Mouse (Mus musculus) limb, embryonic 13.5 days (tissue): ENCODE measurements around the gene Rnf187. TPM values are rescaled to one million over a fixed set of nuclear protein-coding genes. Genes with fewer than 3 reads are reported as not detected.
"Not testable (repeated sequence)": the region's sequence is repeated elsewhere in the genome, so short reads cannot be mapped to it uniquely, and the experiment has no call there.

Experiments
- ATAC-seq: fragments of 200-750 bp; cut with Nextera tagmentation; 2 replicates; pipeline ENCODE4 v1.8.0; 2017; ENCODE audit warnings: low read depth, moderate number of reproducible peaks, moderate TSS enrichment; ENCODE audit not compliant: low FRiP score
- H3K27ac ChIP-seq: fragments of 300-500 bp; sonication (generic); 2 replicates; pipeline ENCODE4 v1.5.1; 2015; ENCODE audit warnings: inconsistent platforms, mild to moderate bottlenecking, moderate library complexity
- H3K27me3 ChIP-seq: fragments of 300-500 bp; sonication (generic); 2 replicates; pipeline ENCODE4 v1.6.1; 2015; ENCODE audit warnings: mild to moderate bottlenecking, inconsistent platforms
- H3K36me3 ChIP-seq: fragments of 300-500 bp; sonication (generic); 2 replicates; pipeline ENCODE4 v1.6.1; 2015; ENCODE audit warnings: inconsistent platforms, mild to moderate bottlenecking, moderate library complexity
- H3K4me1 ChIP-seq: fragments of 300-500 bp; sonication (generic); 2 replicates; pipeline ENCODE4 v1.6.1; 2015; ENCODE audit warnings: inconsistent platforms
- H3K4me2 ChIP-seq: fragments of 300-500 bp; sonication (generic); replicated peaks from 2 replicates; pipeline ENCODE4 v1.6.1; 2015; ENCODE audit warnings: inconsistent platforms, mild to moderate bottlenecking, moderate library complexity
- H3K4me3 ChIP-seq: fragments of 300-500 bp; sonication (generic); 2 replicates; pipeline ENCODE4 v1.5.1; 2015; ENCODE audit warnings: moderate library complexity, mild to moderate bottlenecking, inconsistent platforms
- H3K9ac ChIP-seq: fragments of 300-500 bp; sonication (generic); 2 replicates; pipeline ENCODE4 v1.6.1; 2015; ENCODE audit warnings: mild to moderate bottlenecking, inconsistent platforms
- H3K9me3 ChIP-seq: fragments of 300-500 bp; sonication (generic); 2 replicates; pipeline ENCODE4 v1.6.1; 2016; ENCODE audit warnings: inconsistent platforms
- WGBS: fragments of 180-500 bp; shearing (Covaris S2); methylation state at CpG from one replicate; pipeline ENCODE4 v1.1.7; 2015; 5-methylcytosine and 5-hydroxymethylcytosine counted together
- polyA plus RNA-seq: library from polyadenylated mRNA; unstranded; fragments of >200 nt; fragmentation: Nextera tagmentation; extraction: Ambion mirVana; gene quantifications from 2 replicates; pipeline ENCODE4 v1.2.1, GENCODE M21; 2015

Gene Rnf187
- polyA plus RNA-seq, 1 experiment from 2014 or later: 245 TPM

GRCm38 (mm10) chr11:58963543-58963942 is 24.8 kb upstream of the Rnf187 start:
- ATAC-seq: no peak
- Histone ChIP-seq H3K36me3 (peaks cover 5% of the 10 kb centered on the region; the same call in 1 of the 2 replicates), H3K27ac (no peak overlapping the region), H3K4me3 (no peak overlapping the region), H3K4me2 (no peak overlapping the region), H3K9ac (no peak overlapping the region), H3K4me1 (peaks cover 12% of the 10 kb centered on the region), H3K27me3 (peaks cover 37% of the 10 kb centered on the region), H3K9me3 (peaks cover 7% of the 10 kb centered on the region)
- WGBS: 37% methylated on average over 17 of the region's 17 CpGs

DNA sequence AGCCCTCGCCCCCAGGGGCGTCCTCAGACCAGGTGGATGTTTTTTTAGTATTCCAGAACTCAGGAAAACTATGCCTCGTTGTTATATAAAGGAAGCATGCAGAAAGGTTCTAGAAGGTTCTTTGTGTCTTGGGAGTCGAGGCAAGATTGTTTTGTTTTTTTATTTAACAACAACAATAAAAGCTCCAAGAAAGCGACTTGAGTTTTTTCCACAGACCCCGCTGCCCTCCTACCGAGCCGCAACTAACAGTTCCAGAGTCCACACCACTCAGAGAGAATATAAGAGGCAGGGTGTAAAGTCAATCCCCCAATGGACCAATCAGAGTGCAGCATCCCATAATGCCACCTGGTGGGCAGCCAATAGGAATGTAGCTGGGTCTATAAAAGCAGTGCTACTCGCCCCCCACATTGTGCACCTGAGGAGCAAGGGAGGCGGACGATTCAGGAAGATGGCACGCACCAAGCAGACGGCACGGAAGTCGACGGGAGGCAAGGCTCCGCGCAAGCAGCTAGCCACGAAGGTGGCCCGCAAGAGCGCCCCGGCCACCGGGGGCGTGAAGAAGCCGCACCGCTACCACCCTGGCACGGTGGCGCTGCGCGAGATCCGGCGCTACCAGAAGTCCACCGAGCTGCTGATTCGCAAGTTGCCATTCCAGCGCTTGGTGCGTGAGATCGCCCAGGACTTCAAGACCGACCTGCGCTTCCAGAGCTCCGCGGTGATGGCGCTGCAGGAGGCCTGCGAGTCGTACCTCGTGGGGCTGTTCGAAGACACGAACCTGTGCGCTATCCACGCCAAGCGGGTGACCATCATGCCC is 22.9 kb upstream of the Rnf187 start:
- peaks cover 14% of the 10 kb centered on the region for H3K36me3 ChIP-seq
- H3K27me3 ChIP-seq: peaks cover 41% of the 10 kb centered on the region
- WGBS: 57% methylated on average over 50 of the region's 50 CpGs
- H3K27ac ChIP-seq: no peak overlapping the region
- H3K4me1 ChIP-seq: peaks cover 24% of the 10 kb centered on the region
- H3K4me2 ChIP-seq: no peak overlapping the region
- H3K9me3 ChIP-seq: peaks cover 7% of the 10 kb centered on the region
- ATAC-seq: no peak
- no peak overlapping the region for H3K9ac ChIP-seq
- 0 out of 2 replicates have a peak overlapping the region, but pooled peaks have one; percentile 8 for H3K4me3 ChIP-seq

GRCm38 (mm10) chr11:58959921-58960465 is 21.3 kb upstream of the Rnf187 start:
- H3K27ac ChIP-seq: no peak overlapping the region
- H3K4me2 ChIP-seq: peak overlapping the region; percentile 81
- peak overlapping the region; percentile 48 for H3K4me3 ChIP-seq
- H3K36me3 ChIP-seq: peaks cover 14% of the 10 kb centered on the region
- H3K9ac ChIP-seq: peak overlapping the region; percentile 62
- 5% methylated on average over 40 of the region's 40 CpGs for WGBS
- peaks cover 32% of the 10 kb centered on the region for H3K4me1 ChIP-seq
- peaks cover 41% of the 10 kb centered on the region for H3K27me3 ChIP-seq
- peaks cover 7% of the 10 kb centered on the region for H3K9me3 ChIP-seq
- peak; percentile 48; the same call in 1 of the 2 replicates for ATAC-seq

- H3K9me3 ChIP-seq: peaks cover 7% of the 10 kb centered on the region
- H3K4me3 ChIP-seq: peak overlapping the region; percentile 48
- peaks cover 32% of the 10 kb centered on the region for H3K4me1 ChIP-seq
- H3K27me3 ChIP-seq: peaks cover 40% of the 10 kb centered on the region
- peak overlapping the region; percentile 81 for H3K4me2 ChIP-seq
- H3K27ac ChIP-seq: no peak overlapping the region
- no peak for ATAC-seq
- peaks cover 14% of the 10 kb centered on the region for H3K36me3 ChIP-seq
- peak overlapping the region; percentile 62; the same call in 1 of the 2 replicates for H3K9ac ChIP-seq
- WGBS: 38% methylated on average over 15 of the region's 15 CpGs
Observed at GRCm38 (mm10) chr11:58959186-58959825, 20.6 kb upstream of the Rnf187 start.

DNA sequence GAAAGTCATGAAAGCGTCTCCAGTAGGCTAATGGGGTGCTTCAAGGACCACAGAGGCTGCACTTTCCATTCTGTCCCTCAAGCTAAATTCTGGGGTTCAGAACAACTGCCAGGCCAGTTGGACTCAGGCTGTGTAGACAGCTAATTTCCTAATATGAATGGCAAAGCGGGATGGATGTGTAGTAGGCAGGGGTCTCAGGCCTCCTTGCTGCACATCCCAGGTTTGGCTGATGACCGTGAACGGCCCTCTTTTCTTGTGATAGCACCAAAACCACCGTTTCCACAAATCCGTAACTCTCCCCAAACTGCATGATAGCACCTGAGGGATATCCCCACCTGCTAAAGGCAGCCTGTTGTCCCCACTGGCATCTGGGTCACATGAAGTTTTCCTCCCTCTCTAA is 19.8 kb upstream of the Rnf187 start:
- Histone ChIP-seq H3K36me3 (peaks cover 14% of the 10 kb centered on the region), H3K4me3 (no peak overlapping the region), H3K9ac (no peak overlapping the region), H3K4me2 (no peak overlapping the region), H3K9me3 (peaks cover 7% of the 10 kb centered on the region), H3K27me3 (peaks cover 32% of the 10 kb centered on the region), H3K27ac (no peak overlapping the region), H3K4me1 (peaks cover 35% of the 10 kb centered on the region)
- WGBS: 87% methylated on average over 6 of the region's 6 CpGs
- ATAC-seq: no peak

DNA sequence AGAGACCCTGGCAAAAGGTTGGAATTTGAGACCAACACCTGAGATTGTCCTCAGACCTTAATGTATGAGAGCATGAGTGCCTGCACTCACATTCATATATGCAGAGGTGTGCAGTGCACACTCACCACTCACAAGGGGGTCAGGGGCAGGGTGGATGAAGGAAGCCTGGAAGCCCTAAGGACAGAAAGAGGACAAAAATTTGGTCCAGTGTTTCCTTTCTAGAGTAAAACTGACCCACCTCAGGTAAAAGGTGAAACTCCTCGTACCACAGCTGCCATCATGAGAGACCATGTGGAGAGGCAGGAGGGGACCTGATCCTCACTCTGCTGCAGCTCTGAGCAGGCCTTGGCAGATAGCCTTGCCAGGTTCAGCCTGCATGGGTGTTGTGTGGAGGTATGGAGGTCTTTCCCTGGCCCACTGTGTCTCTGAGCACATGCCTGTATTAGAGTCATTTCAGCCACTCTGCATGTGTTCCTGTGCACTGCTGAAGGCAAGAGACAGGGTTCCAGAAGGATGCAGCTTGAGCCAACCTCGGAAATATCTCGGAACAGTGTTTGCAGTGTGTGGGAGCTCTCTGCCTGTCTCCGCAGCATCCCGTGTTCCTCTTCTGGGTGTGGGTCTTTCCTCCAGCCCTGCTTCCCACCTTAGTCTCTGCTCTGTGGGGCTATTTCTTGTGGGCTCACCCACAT is 18.7 kb upstream of the Rnf187 start:
- H3K27ac ChIP-seq: no peak overlapping the region
- peak overlapping the region; percentile 96 for H3K9ac ChIP-seq
- WGBS: 90% methylated on average over 5 of the region's 5 CpGs
- H3K36me3 ChIP-seq: peaks cover 14% of the 10 kb centered on the region
- peaks cover 7% of the 10 kb centered on the region for H3K9me3 ChIP-seq
- no peak for ATAC-seq
- peaks cover 44% of the 10 kb centered on the region for H3K4me1 ChIP-seq
- H3K27me3 ChIP-seq: peaks cover 20% of the 10 kb centered on the region
- H3K4me3 ChIP-seq: peak overlapping the region; percentile 84
- H3K4me2 ChIP-seq: peak overlapping the region; percentile 85

DNA sequence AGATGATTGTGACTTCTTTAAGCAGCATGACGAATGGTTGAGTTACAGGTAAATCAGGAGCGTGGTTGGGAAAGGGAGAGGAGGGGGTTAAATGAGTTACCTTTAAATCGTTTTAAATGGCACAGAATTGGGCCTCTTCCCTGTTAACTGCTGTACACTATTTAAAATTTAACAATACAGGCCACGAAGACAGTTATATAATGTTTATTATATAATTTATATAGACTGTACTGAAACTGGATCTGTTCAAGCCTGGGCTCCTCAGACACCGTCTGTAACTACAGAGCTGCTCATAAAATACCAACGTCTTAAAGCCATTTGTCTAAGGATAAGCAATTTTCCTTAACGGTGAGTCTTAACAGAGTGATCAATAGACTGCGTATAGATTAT is 17.1 kb upstream of the Rnf187 start:
- peaks cover 21% of the 10 kb centered on the region for H3K27me3 ChIP-seq
- WGBS: 17% methylated on average over 8 of the region's 8 CpGs
- peaks cover 14% of the 10 kb centered on the region for H3K36me3 ChIP-seq
- peak overlapping the region; percentile 96 for H3K9ac ChIP-seq
- H3K27ac ChIP-seq: peak overlapping the region; percentile 99; the same call in 1 of the 2 replicates
- peak overlapping the region; percentile 84 for H3K4me3 ChIP-seq
- ATAC-seq: no peak
- peaks cover 44% of the 10 kb centered on the region for H3K4me1 ChIP-seq
- H3K9me3 ChIP-seq: no peaks in the 10 kb centered on the region
- H3K4me2 ChIP-seq: peak overlapping the region; percentile 85

DNA sequence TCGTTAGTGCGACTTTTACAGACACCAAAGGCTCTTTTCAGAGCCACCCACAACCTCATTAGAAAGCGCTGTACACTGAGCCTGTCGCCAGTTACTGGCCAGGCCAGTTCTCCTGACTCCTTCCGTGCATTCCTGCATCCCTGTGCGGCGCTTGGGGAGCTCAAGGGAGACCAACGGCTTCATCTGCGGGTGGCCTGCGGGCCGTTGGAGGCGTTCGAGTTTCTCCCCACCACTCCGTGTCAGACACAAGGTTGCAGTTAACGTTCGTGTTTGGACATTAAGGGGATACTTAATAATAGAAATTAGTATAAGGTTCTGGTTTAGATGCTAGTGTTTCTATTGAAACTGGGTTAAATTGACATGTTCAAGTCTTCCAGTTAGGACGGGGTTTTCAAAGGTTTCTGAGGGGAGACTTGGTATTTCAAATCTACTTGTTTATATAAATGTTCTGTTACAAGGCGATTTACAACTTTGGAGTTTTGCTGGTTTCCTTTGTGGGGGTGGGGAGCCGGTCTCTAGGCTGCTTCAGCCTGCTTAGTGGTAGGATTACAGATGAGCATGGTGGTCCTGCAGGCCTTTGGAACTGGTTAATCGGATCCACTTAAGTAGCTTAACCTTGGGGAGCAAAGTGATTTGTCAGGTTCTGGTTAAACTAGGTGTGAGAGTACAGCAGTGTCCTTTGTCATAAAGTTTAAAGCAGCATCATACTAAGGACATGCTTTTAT is 16.6 kb upstream of the Rnf187 start:
- H3K27ac ChIP-seq: peak overlapping the region; percentile 99
- peaks cover 44% of the 10 kb centered on the region for H3K4me1 ChIP-seq
- 0% methylated on average over 20 of the region's 20 CpGs for WGBS
- ATAC-seq: 0 out of 2 replicates have a peak, but pooled peaks have one; percentile 7
- peaks cover 14% of the 10 kb centered on the region for H3K36me3 ChIP-seq
- peaks cover 26% of the 10 kb centered on the region for H3K27me3 ChIP-seq
- peak overlapping the region; percentile 84 for H3K4me3 ChIP-seq
- peak overlapping the region; percentile 96 for H3K9ac ChIP-seq
- no peaks in the 10 kb centered on the region for H3K9me3 ChIP-seq
- peak overlapping the region; percentile 85 for H3K4me2 ChIP-seq

- ATAC-seq: peak; percentile 93
- under 1% methylated on average over 49 of the region's 49 CpGs for WGBS
Observed at GRCm38 (mm10) chr11:58954420-58955142, 15.9 kb upstream of the Rnf187 start, which contains the start of the genes Hist3h2a and Trim17. Hist3h2a (plus strand) TSS chr11:58954685. Trim17 (plus strand) TSS chr11:58954685.

DNA sequence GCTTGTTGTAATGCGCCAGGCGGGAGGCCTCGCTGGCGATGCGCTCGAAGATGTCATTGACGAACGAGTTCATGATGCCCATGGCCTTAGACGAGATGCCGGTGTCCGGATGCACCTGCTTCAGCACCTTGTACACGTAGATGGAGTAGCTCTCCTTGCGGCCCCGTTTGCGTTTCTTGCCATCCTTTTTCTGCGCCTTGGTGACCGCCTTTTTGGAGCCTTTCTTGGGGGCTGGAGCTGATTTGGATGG is 15.4 kb upstream of the Rnf187 start:
- Histone ChIP-seq H3K4me2 (peak overlapping the region; percentile 93), H3K36me3 (peaks cover 14% of the 10 kb centered on the region), H3K4me1 (peaks cover 40% of the 10 kb centered on the region), H3K9ac (peak overlapping the region; percentile 74), H3K27me3 (peaks cover 31% of the 10 kb centered on the region), H3K4me3 (peak overlapping the region; percentile 84), H3K27ac (peak overlapping the region; percentile 86)
- 0% methylated on average over 17 of the region's 17 CpGs for WGBS
- not testable (repeated sequence) for ATAC-seq, H3K9me3 ChIP-seq

More at GRCm38 (mm10) chr11:58954420-58955142, 15.9 kb upstream of the Rnf187 start, which contains the start of the genes Hist3h2a and Trim17:
- Histone ChIP-seq H3K36me3 (peaks cover 14% of the 10 kb centered on the region), H3K4me1 (peaks cover 43% of the 10 kb centered on the region), H3K27me3 (peaks cover 31% of the 10 kb centered on the region), H3K4me2 (peak within 1 kb of the TSS; percentile 93), H3K4me3 (peak within 1 kb of the TSS; percentile 84), H3K27ac (peak within 1 kb of the TSS; percentile 99), H3K9me3 (no peaks in the 10 kb centered on the region), H3K9ac (peak within 1 kb of the TSS; percentile 96)
